Mouse (Mus musculus): ENCODE results near the gene Slc37a3.
"Not testable (repeated sequence)": the region's sequence is repeated elsewhere in the genome, so short reads cannot be mapped to it uniquely, and the experiment has no call there.

The Slc37a3 gene

DNA sequence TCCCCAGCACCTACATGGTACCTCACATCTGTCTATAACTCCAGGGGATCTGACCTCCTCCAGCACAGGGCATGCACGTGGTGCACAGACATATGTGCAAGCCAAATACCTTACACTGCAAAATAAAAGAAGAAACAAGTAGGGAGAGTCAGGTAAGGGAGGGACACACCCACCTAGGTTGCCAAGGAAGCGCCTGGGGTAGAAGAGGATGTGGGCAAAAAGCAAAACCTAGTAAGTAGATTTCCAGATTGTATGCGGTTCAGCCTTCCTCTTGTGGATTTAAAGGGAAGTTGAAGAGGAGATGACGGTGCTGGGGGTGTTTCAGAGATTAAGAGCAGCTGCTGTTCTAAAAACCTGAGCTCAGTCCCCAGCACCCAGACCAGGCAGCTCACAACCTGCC lies 1.7 kb upstream of the Slc37a3 start:
- ATAC-seq (ENCODE audit: low TSS enrichment), result no peak

DNA sequence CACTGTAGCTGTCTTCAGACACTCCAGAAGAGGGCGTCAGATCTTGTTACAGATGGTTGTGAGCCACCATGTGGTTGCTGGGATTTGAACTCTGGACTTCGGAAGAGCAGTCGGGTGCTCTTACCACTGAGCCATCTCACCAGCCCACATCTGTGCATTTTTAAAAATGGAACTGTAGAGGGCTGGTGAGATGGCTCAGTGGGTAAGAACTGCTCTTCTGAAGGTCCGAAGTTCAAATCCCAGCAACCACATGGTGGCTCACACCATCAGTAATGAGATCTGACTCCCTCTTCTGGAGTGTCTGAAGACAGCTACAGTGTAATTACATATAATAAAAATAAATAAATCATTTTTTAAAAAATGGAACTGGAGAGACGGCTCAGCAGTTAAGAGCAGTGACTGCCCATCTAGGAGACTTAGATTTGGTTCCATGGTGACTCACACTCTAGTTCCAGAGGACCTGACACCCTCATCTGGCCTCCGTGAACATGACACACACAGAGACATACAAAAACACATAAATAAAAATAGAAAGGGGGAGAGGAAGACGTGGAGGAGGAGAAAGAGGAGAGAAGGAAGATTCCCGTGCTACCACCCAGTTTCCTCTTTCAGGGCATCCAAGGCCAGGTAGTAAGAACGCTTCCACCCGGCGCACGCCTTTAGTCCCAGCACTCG lies 823 bp upstream of the Slc37a3 start:
- ATAC-seq (ENCODE audit: low TSS enrichment), result not testable (repeated sequence)

DNA sequence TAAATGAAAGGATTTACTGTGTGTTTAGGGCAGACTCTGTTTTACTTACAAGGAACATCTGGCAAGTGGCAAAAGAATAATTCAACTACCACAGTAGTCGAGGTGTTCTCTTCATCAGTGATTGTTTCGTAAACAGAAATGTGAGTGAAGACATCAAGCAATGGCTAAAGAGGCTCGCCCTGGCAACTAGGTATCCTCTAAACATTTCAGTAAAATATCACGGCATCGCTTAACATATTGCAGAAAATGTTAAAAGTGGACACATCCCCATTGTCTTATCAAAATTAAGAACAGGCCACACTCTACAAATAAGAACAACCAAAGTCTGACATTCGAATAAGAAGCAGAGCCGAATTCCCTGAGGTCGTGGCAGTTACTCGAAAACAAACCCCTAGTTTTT lies 700 bp downstream of the Slc37a3 start:
- ATAC-seq (ENCODE audit: low TSS enrichment), result no peak

DNA sequence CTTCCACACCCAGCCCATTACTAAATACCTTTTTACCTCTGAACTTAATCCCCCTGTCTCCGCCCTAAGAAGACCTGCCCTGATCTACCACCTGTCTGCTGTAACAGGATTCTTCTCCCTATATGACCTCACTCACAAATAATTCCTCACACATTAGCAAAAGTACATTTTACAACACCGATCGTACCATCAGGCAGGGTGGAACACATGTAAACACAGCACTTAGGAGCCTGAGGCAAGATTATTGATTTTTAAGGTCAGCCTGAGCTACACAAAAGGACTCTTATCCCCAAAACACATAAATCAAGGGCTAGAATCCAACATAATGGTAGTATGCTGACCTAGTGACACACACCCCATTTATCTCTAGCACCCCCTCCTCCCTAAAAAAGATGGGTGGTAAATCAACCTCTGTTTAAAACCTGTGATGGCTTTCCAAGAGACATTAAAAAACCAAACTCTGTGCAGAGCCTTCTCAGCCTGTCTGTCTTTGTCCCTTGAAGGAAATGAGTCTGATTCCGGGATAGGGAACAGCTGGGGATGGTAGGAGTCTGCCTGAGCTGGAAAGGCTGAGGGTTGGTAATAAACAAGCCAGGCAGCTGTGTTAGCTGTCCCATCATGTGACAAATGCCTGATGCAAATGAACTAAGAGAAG lies 4.0 kb downstream of the Slc37a3 start:
- no peak for ATAC-seq (ENCODE audit: low TSS enrichment)

DNA sequence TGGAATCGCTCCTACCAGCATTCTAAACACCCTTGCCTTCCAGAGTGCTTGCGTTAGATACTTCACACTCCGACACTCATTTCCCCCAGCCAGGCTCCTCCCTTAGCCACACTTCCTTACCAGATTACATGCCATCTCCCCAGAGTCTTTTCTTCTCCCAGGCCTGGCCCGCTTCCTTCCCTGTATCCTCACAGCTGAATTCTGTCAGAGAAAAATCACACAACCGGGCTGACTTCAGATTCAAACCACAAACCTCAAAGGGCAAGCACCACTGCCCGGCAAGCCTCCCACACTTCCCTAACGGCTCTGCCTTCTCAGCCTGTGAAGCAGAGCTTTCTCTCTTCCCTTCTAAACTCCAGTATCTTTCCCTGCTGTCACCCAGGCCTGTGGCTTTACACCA lies 4.7 kb downstream of the Slc37a3 start:
- peak; percentile 25; the same call in 1 of the 2 replicates for ATAC-seq (ENCODE audit: low TSS enrichment)

DNA sequence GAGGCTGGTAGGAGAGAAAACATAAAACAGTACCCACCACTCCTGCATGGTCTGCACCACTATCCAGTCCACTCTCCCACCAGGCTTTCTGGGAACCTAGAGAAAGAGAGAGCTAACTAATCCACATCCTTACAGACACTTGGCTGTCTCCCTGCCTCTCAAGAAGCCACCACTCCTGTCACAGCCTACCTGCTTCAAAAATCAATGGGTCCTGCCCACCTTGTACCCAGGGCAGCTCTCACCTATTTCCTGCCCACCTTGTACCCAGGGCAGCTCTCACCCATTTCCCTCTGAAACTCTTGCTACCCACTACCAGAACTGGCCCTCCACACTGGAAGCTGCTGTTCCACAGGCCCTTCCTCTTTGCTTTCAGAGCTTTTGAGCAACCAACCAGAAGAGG lies 5.4 kb downstream of the Slc37a3 start:
- ATAC-seq (ENCODE audit: low TSS enrichment), result no peak

DNA sequence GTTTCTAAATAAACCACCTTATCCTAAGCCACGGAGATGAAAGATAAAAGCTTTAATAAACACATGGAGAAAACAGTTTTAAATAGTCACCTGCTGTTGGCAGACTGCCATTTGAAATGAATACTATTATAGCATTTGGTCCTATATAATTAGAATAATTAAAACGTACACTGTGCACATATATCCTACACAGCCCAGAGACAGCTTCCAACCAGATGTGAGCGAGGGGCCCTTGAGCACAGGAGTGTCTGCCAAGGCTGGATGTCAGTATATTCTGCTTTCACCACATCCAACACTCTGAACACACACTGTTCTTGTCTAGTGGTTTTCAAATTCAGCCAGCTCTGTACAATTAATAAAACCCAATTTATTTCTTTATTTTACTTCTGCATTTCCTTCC lies 7.8 kb downstream of the Slc37a3 start:
- ATAC-seq (ENCODE audit: low TSS enrichment), result no peak

DNA sequence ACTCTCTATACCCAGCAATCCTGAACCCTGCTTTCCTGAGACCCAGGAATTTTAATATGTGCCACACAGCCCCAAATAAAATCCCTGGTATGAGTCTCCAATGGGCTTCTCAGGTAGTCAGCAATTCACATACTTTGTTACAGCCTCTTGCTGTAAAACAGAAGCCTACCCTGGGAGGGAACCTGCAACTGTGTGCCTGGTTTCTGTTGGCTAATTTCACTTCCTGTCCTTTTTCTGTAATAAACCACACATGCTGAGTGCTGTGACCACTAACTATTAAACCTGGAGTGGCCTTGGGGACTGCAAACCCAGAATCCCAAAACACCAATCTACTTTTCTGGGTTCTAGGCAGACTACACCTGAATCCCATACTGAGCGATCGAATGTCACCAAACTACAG lies 14.8 kb downstream of the Slc37a3 start:
- no peak for ATAC-seq (ENCODE audit: low TSS enrichment)

DNA sequence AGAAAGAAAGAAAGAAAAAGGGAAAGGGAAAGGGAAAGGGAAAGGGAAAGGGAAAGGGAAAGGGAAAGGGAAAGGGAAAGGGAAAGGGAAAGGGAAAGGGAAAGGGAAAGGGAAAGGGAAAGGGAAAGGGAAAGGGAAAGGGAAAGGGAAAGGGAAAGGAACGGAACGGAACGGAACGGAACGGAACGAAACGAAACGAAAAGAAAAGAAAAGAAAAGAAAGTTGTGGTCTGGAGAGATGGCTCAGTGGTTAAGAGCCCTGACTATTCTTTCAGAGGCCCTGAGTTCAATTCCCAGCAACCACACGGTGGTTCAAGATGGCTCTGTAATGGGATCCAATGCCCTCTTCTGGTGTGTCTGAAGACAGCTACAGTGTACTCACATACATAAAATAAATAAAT lies 18.3 kb downstream of the Slc37a3 start:
- not testable (repeated sequence) for ATAC-seq (ENCODE audit: low TSS enrichment)

DNA sequence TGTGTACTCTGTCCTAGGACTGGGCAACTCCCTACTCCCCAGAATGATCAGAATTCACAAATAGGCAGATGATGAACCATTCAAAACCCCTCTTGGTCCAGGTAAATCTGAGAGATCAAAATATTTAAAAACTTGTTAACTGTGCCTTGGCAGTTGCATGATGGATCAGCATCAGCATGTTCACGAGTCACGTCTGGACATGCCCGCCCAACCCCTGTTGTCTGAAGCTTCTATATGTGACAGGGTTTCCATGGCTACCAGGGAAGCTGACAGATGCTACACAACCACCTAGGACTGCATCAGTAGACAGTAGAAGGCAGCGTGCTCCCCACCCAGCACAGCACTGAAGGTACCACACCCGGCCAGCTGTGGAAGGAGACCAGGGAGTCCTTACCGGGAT lies 28.5 kb downstream of the Slc37a3 start:
- no peak for ATAC-seq (ENCODE audit: low TSS enrichment)

DNA sequence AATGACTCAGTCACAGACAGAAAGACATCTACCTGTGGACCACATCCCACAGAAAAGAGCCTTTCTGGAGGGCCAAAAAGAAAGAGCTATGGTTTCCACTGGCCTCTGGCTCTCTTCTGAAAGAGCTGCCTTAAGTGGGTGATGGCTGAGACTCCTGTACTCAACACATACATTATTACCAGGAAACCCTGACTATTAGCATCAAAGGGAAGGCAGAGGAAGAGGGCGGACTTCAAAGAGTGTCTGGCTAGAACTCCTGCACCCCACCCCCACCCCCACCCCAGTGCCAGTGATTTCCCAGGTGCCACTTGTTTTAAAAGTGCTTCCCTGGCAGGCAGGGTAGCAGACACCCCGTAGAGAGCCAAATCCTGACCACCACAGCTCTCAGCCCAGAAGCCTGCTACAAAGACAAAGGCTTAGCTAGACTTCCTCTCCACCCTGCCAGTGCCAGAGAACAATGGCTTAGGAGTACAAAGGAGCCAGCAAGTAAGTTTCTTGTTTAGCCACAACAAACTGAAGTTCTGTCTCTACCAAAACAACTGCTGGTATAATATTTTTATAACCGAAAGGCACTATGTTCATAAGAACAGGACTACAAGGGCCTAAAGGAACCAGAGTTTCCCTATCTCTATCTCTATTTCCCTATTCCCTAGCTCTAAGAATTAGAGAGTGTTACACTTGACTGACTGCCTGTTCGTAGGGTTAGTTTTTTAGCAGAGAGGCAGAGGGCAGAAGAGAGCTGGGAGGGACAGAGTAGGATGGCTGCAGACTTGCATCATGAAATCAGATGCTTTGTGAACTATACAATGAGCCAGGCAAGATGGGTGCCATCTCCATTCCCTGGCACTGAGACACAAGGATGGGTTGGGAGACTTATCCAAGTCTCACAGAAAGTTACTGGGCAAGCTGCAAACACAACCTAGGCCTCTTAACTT lies 29.3 kb downstream of the Slc37a3 start:
- ATAC-seq (ENCODE audit: low TSS enrichment), result no peak

DNA sequence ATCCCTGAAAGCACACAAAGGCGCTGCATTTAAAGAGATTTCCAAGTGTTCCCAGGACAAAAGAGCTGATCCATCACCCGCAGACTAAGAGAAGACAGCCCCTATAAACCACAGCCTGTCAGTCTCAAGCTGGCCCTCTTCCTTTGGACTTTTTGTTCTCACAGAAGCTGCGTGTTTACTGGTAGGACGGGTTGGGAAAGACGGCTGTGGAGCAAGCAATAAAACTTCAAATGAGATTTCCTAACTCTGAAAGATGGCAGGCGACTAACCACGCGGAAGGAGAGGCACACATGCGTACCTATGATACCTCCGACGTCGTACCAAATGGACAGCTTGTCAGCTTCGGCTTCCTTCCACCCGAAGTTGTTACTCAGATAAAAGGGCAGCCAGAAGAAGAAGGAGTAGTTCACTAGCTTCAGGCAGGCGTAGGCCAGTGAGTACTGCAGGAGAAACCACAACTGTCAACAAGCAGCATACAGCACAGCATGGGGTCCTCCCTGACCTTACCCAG lies 30.4 kb downstream of the Slc37a3 start:
- ATAC-seq (ENCODE audit: low TSS enrichment), result no peak

DNA sequence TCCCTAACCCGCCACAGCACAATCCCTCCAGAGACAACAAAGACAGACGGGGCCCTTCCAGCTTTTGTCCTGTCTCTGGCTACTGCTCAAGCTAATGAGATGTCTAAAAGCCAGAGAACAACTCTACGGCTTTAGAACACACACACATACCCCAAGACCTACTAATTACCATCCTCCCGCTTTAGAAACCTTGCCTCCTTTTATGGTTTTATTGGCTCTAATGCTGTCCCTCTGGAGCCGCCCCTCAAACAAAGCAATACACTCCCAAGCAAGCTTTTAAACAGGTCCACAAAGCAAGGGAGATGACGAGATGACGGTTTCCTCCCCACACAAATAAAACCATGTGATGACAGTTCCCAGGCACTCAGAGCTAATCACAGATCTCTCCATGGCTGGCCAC lies 32.0 kb downstream of the Slc37a3 start:
- no peak for ATAC-seq (ENCODE audit: low TSS enrichment)

DNA sequence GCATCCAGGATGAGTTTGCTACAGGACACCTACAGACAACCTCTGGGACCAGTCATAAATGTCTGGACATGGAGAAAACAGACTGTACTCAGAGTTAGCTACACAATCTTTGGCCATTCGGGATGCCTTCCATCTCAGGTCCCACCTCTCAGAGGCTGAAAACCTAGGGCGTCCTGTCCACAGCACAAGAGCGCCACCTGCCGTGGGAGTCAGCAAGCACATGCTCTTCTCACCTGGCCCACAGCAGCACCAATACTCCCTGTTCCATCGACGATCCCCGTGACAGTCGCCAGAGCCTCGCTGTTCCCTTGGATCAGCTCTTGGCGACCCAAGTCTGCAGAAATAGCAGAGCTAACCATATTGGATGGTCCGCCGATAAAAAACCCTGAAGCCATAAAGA lies 33.5 kb downstream of the Slc37a3 start:
- peak; percentile 87 for ATAC-seq (ENCODE audit: low TSS enrichment)

DNA sequence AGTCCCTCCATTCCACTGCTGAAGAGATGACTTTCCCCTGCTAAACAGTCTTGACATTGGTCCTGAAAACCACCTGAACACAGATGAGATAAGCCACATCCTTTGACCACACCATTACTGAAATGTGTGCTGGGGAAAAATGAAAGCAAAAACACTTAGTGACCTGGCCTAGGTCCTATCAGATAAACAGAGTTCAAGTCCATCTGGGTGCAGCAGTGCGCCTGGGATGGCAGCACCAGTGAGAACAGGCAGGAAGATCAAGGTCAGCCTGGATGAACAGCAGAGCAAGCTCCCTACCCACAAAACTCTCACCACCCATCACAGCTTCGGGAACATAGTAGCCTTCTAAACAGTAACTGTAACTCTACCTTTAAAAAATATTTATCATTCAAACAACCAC lies 35.7 kb downstream of the Slc37a3 start:
- ATAC-seq (ENCODE audit: low TSS enrichment), result no peak

DNA sequence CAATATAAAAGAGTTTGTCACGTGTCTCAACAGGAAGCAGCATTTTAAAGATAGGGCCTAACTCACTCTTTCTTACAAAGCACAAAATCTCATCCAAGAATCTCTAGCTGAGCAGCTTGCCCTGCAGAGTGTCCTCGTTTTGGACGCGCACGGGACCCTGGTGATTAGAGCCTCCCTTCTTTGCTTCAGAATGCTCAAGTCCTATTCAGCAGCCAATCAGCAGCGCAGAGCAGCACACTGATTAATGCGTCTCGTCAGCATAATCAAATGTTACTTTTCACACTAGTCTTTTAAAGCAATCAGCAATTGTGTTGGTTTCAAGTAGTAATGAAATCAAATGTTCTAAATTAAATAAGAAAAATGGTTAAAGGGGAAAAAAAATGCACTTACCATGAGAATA lies 39.1 kb downstream of the Slc37a3 start:
- no peak for ATAC-seq (ENCODE audit: low TSS enrichment)

DNA sequence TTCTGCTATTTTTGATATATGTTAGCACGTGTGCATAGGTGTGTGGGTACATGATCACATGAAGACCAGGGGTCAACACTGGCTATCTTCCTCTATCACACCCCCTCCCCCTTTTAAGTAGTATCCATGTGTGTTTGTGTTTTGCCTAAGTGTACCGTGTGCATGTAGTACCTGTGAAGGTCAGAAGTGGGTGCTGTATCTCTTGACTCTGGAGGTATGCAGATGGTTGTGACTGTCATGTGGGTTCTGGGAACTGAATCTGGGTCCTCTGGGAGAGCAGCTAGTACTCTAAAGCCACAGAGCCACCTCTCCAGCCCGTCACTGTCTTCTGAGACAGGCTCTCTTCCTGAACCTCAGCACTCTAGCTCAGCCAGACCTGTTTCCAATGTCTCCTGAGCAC lies 42.6 kb downstream of the Slc37a3 start:
- ATAC-seq (ENCODE audit: low TSS enrichment), result no peak

DNA sequence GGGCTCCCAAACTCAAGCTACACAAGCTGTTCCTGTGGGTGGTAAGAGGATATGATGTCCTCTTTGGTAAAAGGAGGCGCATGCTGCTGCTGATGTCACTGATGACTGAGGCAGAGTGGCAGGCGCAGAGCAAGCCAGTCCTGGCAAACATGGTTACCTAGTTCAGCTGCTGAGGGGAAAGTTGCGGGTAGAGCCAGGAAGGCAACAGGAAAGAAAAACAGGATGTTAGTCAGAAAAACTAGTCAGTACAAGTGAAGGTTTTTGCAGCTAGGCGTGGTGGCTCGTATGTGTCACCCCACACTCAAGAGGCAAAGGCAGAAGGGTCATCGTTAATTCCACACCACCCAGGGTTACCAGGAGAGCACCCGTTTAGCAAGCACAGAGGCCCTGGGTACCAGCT lies 43.3 kb downstream of the Slc37a3 start:
- ATAC-seq (ENCODE audit: low TSS enrichment), result 0 out of 2 replicates have a peak, but pooled peaks have one; percentile 16

DNA sequence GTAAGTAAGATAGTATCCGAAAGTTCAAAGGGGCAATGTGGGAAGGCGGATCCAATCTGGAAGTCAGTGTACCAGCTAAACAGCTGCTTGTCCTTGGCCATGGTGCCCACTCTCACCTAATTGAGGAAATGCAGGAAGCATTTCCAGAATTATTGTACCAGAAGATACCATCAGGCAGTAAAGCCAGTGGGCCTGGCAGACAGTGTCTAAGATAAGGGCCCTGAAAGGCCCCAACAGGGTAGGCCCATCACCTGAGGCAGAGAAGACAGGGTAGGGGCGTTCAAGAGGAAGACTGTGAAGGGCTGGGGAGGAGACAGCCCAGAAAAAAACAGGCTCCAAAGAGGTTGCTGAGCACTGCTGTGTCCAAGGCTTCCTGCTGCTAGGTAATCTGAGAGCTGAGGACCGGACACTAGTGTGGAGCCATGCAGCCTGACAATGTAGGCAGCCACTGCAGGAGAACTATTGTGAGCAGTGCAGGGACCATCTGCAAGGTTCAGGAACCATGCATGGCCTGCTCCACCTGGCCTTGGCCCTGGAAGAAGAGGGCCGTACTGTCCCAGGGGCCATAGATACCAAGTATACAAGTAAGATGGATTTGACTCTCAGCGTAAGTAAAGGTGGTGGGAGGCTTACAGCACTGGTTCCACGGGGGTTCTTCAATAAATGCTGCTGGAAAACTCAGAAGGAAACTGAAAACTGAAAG lies 45.3 kb downstream of the Slc37a3 start:
- no peak for ATAC-seq (ENCODE audit: low TSS enrichment)

DNA sequence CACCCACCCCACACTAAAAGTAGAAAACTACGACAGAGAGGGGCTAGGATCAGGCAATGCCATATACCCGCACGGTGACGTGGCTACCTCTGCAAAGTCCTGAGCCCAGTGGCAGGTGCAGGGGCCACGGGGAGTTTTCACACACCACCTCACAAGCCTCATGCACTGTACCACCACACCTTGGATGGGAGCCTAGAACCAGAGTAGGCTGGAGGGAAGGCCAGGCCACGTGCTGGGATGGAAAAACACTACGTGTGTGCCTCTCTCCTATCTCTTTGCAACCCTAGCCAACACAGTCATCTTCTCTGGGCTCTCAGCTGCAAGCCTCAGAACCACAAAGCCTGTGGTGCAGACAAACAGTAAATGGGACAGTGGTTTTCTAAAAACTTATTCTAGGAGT lies 46.5 kb downstream of the Slc37a3 start:
- ATAC-seq (ENCODE audit: low TSS enrichment), result 0 out of 2 replicates have a peak, but pooled peaks have one; percentile 38

DNA sequence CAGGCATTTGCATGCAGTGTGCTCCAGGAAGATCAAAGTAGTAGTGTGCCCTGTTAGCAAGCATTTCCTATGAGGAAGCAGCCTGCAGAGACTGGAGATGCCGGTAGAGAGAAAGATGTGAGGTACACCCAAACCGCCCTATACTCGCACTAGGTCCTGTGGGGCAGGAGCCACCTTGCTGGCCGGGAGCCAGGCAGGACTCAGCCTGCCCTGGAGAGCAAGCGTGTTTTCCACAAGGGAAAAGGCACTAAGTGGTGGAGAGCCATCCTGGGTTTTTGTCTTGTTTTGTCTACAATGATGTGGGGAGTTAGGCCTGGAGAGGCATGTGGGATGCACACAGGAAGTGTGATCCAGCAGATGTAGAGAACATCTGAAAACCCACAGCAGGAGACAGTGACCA lies 57.2 kb downstream of the Slc37a3 start:
- ATAC-seq (ENCODE audit: low TSS enrichment), result no peak
